Mouse (Mus musculus): ENCODE measurements around the gene Kank4.

DNA sequence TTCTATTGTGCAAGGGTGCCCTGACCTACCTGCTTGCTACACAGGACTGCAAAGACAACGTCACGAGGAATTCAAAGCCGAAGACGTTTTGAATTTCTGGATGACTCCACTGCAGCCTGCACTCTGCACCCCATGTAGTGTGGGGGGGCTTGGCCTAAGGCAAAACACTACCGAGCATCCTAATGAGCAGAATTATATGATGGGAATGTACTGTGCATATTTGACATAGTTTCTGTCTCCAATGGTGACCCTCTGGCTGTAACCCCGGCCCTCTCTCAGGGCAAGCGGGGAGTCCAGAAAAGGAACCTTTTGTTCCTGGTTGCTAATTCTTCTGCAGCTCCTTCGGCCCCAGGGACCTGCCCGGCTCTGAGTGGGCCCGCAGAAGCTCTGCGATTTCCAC lies 61.2 kb downstream of the Kank4 start:
- TF ChIP-seq CTCF (IDR thresholded peaks at IDR 0.05) (no peak), POLR2A (IDR thresholded peaks at IDR 0.05; ENCODE audit: insufficient read depth, low read depth, low read length) (no peak)
